ENCODE assay signal across 7 mouse cellular contexts in the genomic region with DNA sequence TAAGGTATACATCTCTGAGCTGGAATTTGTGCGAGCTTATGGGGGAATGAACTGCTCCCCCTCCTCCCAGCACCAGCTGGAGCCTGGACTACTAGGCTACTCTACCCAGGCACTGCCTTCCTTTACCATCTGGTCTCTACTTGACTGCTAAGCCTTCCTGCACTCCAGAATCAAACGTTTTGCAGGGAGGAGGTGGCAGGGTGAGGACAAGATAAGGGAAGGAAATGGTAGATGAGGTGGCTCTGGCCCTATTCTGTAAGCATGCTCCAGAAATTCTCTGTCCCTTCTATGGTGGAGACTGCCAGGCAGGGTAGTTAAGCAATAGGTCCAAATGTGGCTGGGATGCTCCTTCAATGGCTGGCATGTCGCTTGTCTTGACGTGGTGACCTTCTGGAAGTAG. TPM values are rescaled to one million over a fixed set of nuclear protein-coding genes. Genes with fewer than 3 reads are reported as not detected.
DNase-seq lines count a peak whose midpoint lies in the region; ATAC-seq and TF ChIP-seq lines count a peak whose summit lies in the region.

No protein-coding gene starts in this region.

- H3K9me3 ChIP-seq in kidney, embryonic 16.5 days (ENCODE audit: low read length), result no peaks in the 10 kb centered on the region
- H3K9me3 ChIP-seq in forebrain, embryonic 14.5 days (replicated peaks; ENCODE audit: control insufficient read depth, low read length), result no peaks in the 10 kb centered on the region

- 51% methylated on average over 4 of the region's 4 CpGs for WGBS in kidney, embryonic 16.5 days
- WGBS in forebrain, embryonic 14.5 days, result 52% methylated on average over 4 of the region's 4 CpGs

- no peak for TF ChIP-seq CTCF in left cerebral cortex, adult 2 months (IDR thresholded peaks at IDR 0.05)

- peaks cover 16% of the 10 kb centered on the region for H3K27me3 ChIP-seq in kidney, embryonic 16.5 days (ENCODE audit: insufficient read depth, low read length)
- peaks cover 6% of the 10 kb centered on the region for H3K27me3 ChIP-seq in forebrain, embryonic 14.5 days (replicated peaks; ENCODE audit: control insufficient read depth, insufficient read depth, low read length)

- ATAC-seq in kidney, embryonic 16.5 days (ENCODE audit: low FRiP score, low TSS enrichment), result no peak
- no peak for ATAC-seq in forebrain, embryonic 14.5 days

- 0 out of 2 replicates have a peak overlapping the region, but pooled peaks have one; percentile 99 for H3K4me2 ChIP-seq in kidney, embryonic 16.5 days (replicated peaks; ENCODE audit: low read depth, low read length)
- peak overlapping the region; percentile 100 for H3K4me2 ChIP-seq in forebrain, embryonic 14.5 days (ENCODE audit: low read length)

- no peak overlapping the region for H3K4me3 ChIP-seq in kidney, embryonic 16.5 days (ENCODE audit: low read length)
- no peak overlapping the region for H3K4me3 ChIP-seq in forebrain, embryonic 14.5 days (ENCODE audit: low read depth, low read length)
- no peak overlapping the region; the same call in 1 of the 2 replicates for H3K4me3 ChIP-seq in left cerebral cortex, adult 2 months

- H3K36me3 ChIP-seq in kidney, embryonic 16.5 days (ENCODE audit: insufficient read depth, low read length), result no peaks in the 10 kb centered on the region
- H3K36me3 ChIP-seq in forebrain, embryonic 14.5 days (ENCODE audit: control insufficient read depth, insufficient read depth, low read length), result no peaks in the 10 kb centered on the region

- H3K4me1 ChIP-seq in kidney, embryonic 16.5 days (ENCODE audit: insufficient read depth, low read length), result peaks cover 25% of the 10 kb centered on the region
- H3K4me1 ChIP-seq in forebrain, embryonic 14.5 days (ENCODE audit: control insufficient read depth, insufficient read depth, low read length), result peaks cover 5% of the 10 kb centered on the region; the same call in 1 of the 2 replicates

- H3K27ac ChIP-seq in kidney, embryonic 16.5 days (ENCODE audit: low read length), result no peak overlapping the region
- H3K27ac ChIP-seq in forebrain, embryonic 14.5 days (ENCODE audit: low read depth, low read length), result no peak overlapping the region
- H3K27ac ChIP-seq in left cerebral cortex, adult 2 months, result no peak overlapping the region

- H3K9ac ChIP-seq in kidney, embryonic 16.5 days (replicated peaks; ENCODE audit: low read length), result no peak overlapping the region
- no peak overlapping the region for H3K9ac ChIP-seq in forebrain, embryonic 14.5 days (ENCODE audit: low read length)

- DNase-seq in kidney, postnatal 4 days, result no peak
- DNase-seq in forebrain, embryonic 14.5 days (ENCODE audit: low spot score), result no peak
- peak; percentile 31 for DNase-seq in induced T-regulatory cell, adult 2 months (ENCODE audit: low read depth)
- peak; percentile 28 for DNase-seq in naive thymus-derived CD4-positive, alpha-beta T cell, adult 2 months (ENCODE audit: low read depth)
- no peak for DNase-seq in left cerebral cortex, adult 11 months (ENCODE audit: low spot score)
- no peak for DNase-seq in left cerebral cortex, adult 2 months (ENCODE audit: extremely low spot score in 1 of 2, low spot score in 2 of 2)

- intact Hi-C loops in left cerebral cortex, adult 2 months (cut with DNase I), result loop anchor here (5.0 kb wide), 1 partner anchor 251 kb away; no protein-coding TSS in a partner anchor

RNA-seq across cellular contexts. Expression of gene Tbc1d1, which starts 2.4 kb away (rescaled TPM):
- polyA plus RNA-seq in kidney, embryonic 16.5 days (2015; fragmentation: Nextera tagmentation; extraction: Ambion mirVana), result 39.5 and 40.7 TPM in 2 replicates
- polyA plus RNA-seq in forebrain, embryonic 14.5 days (2014; fragmentation: Nextera tagmentation; extraction: Ambion mirVana), result 11.6 TPM in 2 replicates
- total RNA-seq in left cerebral cortex, adult 2 months (2021), result 10 to 100 TPM; 20.2 to 24.6 TPM

Comparison
In these comparisons a context has a peak if more than half of its experiments do, and no peak if none do; other contexts are left out.
1. DNase-seq: peak in induced T-regulatory cell, adult 2 months (single experiment) and naive thymus-derived CD4-positive, alpha-beta T cell, adult 2 months (single experiment); none in kidney, postnatal 4 days (0 of 2), forebrain, embryonic 14.5 days (single experiment), left cerebral cortex, adult 11 months (single experiment) and left cerebral cortex, adult 2 months (0 of 2).